Mouse (Mus musculus) G1E (cell line): Measurements from ENCODE around the gene Accs. TPM values are rescaled to one million over a fixed set of nuclear protein-coding genes. Genes with fewer than 3 reads are reported as not detected.

Source experiments
- ATAC-seq: 2 replicates; pipeline ENCODE4 v1.8.0; 2016; ENCODE audit warnings: mild to moderate bottlenecking; ENCODE audit not compliant: insufficient number of reproducible peaks, poor library complexity, low FRiP score, severe bottlenecking; ENCODE audit errors: extremely low read depth
- DNase-seq: peaks from one replicate; pipeline ENCODE4 v3.0.0; 2012; ENCODE audit warnings: low spot score
- H3K27me3 ChIP-seq: 2 replicates; pipeline ENCODE4 v1.6.1; 2012; ENCODE audit warnings: mild to moderate bottlenecking, low read length, inconsistent platforms; ENCODE audit not compliant: insufficient read depth
- H3K36me3 ChIP-seq: replicated peaks from 2 replicates; pipeline ENCODE3; 2012; ENCODE audit warnings: mild to moderate bottlenecking, inconsistent platforms
- H3K4me1 ChIP-seq: 2 replicates; pipeline ENCODE4 v1.6.1; 2012; ENCODE audit warnings: low read depth, low read length, inconsistent platforms, mixed read lengths; ENCODE audit not compliant: insufficient read depth
- H3K4me3 ChIP-seq: 2 replicates; pipeline ENCODE4 v1.5.1; 2012; ENCODE audit warnings: low read depth, mild to moderate bottlenecking, inconsistent platforms, low read length, moderate library complexity, mixed read lengths
- H3K9me3 ChIP-seq: replicated peaks from 2 replicates; pipeline ENCODE4 v1.6.1; 2012; ENCODE audit warnings: inconsistent platforms
- CTCF ChIP-seq: IDR thresholded peaks from 2 replicates; pipeline ENCODE4 v1.5.1; 2012; ENCODE audit warnings: low read depth, low read length, inconsistent platforms, mixed read lengths
- GATA1 ChIP-seq: IDR thresholded peaks from 2 replicates; pipeline ENCODE4 v1.6.1; 2012; ENCODE audit warnings: borderline replicate concordance, low read length, inconsistent platforms, mixed read lengths
- GATA2 ChIP-seq: IDR thresholded peaks from 2 replicates; pipeline ENCODE4 v1.6.1; 2012; ENCODE audit warnings: low read depth, low read length, inconsistent platforms, borderline replicate concordance
- POLR2AphosphoS5 ChIP-seq: IDR thresholded peaks from 2 replicates; pipeline ENCODE4 v1.6.1; 2012; ENCODE audit warnings: low read depth, low read length, inconsistent platforms; ENCODE audit not compliant: insufficient replicate concordance
- TAL1 ChIP-seq: conservative IDR thresholded peaks from 2 replicates; pipeline ENCODE4 v1.6.1; 2012; ENCODE audit warnings: low read depth, low read length, inconsistent platforms, mixed read lengths
- polyA plus RNA-seq: library from polyadenylated mRNA; stranded (reverse); fragments of >175 nt; gene quantifications from 2 replicates; pipeline ENCODE4 v1.2.3, GENCODE M21; 2012
- total RNA-seq, 2 experiments: library from RNA; stranded (forward) in 1 of 2; stranded (reverse) in 1 of 2; fragments of 200-1000 nt in 1 of 2; fragments of >200 nt in 1 of 2; fragmentation: Nextera tagmentation in 1 of 2; gene quantifications; 2 replicates each; pipeline ENCODE4 v1.2.3; 2014 to 2017

Accs gene
- total and polyA plus RNA-seq, 3 experiments: 2.9 to 3.6 (median 3.0) TPM

GRCm38 (mm10) chr2:93840109-93840508 is 9.6 kb downstream of the Accs start:
- peaks cover 21% of the 10 kb centered on the region; the same call in 1 of the 2 replicates for H3K27me3 ChIP-seq
- peaks cover 8% of the 10 kb centered on the region for H3K36me3 ChIP-seq
- TF ChIP-seq GATA1: no peak
- TF ChIP-seq CTCF: no peak
- no peak for TF ChIP-seq TAL1
- no peak for TF ChIP-seq GATA2
- TF ChIP-seq POLR2AphosphoS5: no peak

GRCm38 (mm10) chr2:93838931-93839330 is 10.8 kb downstream of the Accs start:
- no peaks in the 10 kb centered on the region for H3K4me1 ChIP-seq
- TF ChIP-seq GATA1 (no peak), CTCF (no peak), TAL1 (no peak), GATA2 (no peak), POLR2AphosphoS5 (no peak)
- peaks cover 21% of the 10 kb centered on the region; the same call in 1 of the 2 replicates for H3K27me3 ChIP-seq
- peaks cover 2% of the 10 kb centered on the region for H3K36me3 ChIP-seq
- H3K4me3 ChIP-seq: no peak overlapping the region
- no peak for DNase-seq
- no peak for ATAC-seq
- H3K9me3 ChIP-seq: no peaks in the 10 kb centered on the region

More at GRCm38 (mm10) chr2:93840109-93840508, 9.6 kb downstream of the Accs start:
- ATAC-seq (no peak), DNase-seq (no peak)
- Histone ChIP-seq H3K9me3 (no peaks in the 10 kb centered on the region), H3K4me1 (no peaks in the 10 kb centered on the region), H3K4me3 (no peak overlapping the region)

DNA sequence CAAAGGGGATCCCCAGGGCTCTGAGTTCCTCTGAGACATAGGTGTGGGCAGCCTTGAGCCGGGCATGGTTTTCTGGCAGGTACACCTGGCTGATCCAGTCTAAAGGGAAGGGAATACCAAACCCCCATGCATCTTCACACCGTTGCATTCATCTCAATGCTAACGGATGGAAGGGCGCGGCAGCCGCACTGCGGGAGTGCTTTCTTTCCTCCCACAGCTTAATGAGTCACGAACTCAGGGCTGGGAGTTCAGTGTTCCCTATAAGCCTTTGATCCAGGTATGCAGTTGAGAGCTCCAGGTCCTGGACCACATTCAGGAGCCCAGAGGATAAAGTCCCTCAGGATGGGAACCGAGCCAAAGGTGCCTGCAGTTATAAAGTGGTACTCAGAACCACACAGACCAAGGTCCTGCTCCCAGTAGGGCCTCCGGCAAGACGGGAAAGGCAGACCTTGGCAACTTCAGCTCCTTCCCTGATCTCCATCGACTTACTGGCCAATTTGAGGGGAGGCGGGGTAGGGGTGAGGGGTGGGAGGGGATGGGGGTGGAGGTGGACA is 13.4 kb downstream of the Accs start:
- Histone ChIP-seq H3K27me3 (peaks cover 23% of the 10 kb centered on the region; the same call in 1 of the 2 replicates), H3K4me1 (no peaks in the 10 kb centered on the region), H3K36me3 (no peaks in the 10 kb centered on the region), H3K4me3 (no peak overlapping the region), H3K9me3 (no peaks in the 10 kb centered on the region)
- ATAC-seq (no peak), DNase-seq (no peak)
- no peak for TF ChIP-seq GATA1

DNA sequence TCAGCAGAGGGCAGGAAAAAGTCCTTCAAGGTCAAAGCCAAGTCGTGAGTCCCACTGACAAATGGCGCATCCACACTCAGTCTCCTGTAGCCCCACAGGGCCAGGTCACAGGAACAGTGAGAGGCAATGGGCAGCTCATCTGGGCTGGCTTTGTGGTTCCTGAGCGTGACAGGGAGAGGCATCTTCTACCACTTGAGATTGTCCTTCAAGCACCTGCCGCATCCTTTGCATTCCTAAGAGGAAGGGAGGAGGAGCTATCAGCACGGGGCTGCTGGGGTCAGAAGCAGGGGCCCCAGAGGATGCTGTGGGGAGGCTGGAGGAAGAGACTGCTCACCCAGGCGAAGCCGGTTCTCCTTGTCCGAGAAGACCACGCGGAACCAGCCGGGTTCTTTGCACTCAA is 14.1 kb downstream of the Accs start:
- H3K4me3 ChIP-seq: no peak overlapping the region
- H3K27me3 ChIP-seq: peaks cover 23% of the 10 kb centered on the region; the same call in 1 of the 2 replicates
- ATAC-seq: no peak
- H3K9me3 ChIP-seq: no peaks in the 10 kb centered on the region
- no peaks in the 10 kb centered on the region for H3K36me3 ChIP-seq
- no peak for TF ChIP-seq POLR2AphosphoS5
- no peak for TF ChIP-seq TAL1
- no peak for TF ChIP-seq GATA1
- no peak for TF ChIP-seq CTCF
- no peak for TF ChIP-seq GATA2
- no peak for DNase-seq
- H3K4me1 ChIP-seq: no peaks in the 10 kb centered on the region

DNA sequence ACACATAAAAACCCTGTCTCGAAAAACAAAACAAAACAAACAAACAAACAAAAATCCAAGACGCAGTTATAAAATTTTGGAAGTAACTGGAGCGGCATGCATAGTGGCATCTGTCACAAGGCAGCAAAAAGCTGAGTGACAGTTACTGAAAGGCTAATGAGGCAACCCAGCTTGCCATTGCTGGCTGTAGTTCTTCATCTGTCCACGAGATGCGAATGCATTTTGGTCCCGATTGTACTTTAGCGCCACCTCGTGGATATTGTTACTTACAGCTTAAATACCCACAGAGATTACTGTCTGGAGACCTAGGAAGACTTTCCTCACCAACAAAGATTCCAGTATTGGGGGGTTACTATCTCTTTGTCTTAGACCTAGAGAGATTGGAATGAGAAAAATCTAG is 26.2 kb downstream of the Accs start:
- Histone ChIP-seq H3K27me3 (no peaks in the 10 kb centered on the region), H3K4me1 (peaks cover 32% of the 10 kb centered on the region), H3K36me3 (peaks cover 23% of the 10 kb centered on the region), H3K9me3 (no peaks in the 10 kb centered on the region), H3K4me3 (no peak overlapping the region)
- ATAC-seq (peak; percentile 80), DNase-seq (peak; percentile 74)
- TF ChIP-seq POLR2AphosphoS5 (no peak), CTCF (peak; percentile 99)

DNA sequence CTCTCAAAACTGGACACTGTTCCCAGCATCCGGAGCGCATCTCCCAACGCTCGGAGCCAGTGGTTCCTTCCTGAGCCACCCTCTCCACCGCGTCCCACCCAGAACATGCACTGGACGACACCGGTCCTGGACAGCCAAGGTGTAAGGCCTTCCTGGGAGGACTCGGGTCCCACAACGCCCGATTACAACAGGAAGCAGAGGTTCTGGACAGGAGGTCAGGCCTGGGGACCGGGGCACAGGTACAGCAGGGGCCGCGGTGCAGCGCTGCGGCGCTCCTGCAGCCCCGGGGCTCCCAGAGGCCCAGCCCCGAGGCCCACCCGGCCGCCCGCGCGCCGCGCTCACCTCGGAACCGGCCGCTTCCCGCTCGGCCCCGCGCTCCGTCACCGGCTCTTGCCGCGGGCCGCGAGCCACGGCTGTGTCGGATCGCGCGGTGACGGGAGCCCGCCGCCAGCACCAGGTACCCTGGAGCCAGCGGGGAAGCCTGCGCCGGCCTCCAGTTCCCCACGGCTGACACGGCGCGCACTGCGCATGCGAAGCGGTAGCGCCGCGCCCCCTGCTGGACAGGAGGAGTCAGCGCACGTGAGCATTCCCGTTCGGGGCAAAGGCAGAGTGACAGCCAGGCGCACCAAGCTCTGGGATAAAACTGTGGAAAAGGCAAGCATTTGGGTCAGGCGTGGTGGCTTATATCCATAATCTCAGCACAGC is 27.5 kb downstream of the Accs start, which contains the start of gene Ext2:
TSS of gene Ext2 (minus strand) at position 524 of the 705 bp plus-strand sequence.
- no peaks in the 10 kb centered on the region for H3K9me3 ChIP-seq
- TF ChIP-seq TAL1: no peak
- TF ChIP-seq POLR2AphosphoS5: no peak
- peak; percentile 96 for TF ChIP-seq CTCF
- peaks cover 36% of the 10 kb centered on the region for H3K36me3 ChIP-seq
- DNase-seq (peak; percentile 87), ATAC-seq (peak; percentile 59)
- H3K4me1 ChIP-seq: peaks cover 45% of the 10 kb centered on the region
- H3K4me3 ChIP-seq: peak within 1 kb of the TSS; percentile 93
- no peaks in the 10 kb centered on the region for H3K27me3 ChIP-seq
